Mouse (Mus musculus): ENCODE data around the gene Cox4i1. TPM values are rescaled to one million over a fixed set of nuclear protein-coding genes. Genes with fewer than 3 reads are reported as not detected.

Cox4i1 gene
- polyA plus RNA-seq, 1 experiment from 2014 or later, result 1,092 TPM

DNA sequence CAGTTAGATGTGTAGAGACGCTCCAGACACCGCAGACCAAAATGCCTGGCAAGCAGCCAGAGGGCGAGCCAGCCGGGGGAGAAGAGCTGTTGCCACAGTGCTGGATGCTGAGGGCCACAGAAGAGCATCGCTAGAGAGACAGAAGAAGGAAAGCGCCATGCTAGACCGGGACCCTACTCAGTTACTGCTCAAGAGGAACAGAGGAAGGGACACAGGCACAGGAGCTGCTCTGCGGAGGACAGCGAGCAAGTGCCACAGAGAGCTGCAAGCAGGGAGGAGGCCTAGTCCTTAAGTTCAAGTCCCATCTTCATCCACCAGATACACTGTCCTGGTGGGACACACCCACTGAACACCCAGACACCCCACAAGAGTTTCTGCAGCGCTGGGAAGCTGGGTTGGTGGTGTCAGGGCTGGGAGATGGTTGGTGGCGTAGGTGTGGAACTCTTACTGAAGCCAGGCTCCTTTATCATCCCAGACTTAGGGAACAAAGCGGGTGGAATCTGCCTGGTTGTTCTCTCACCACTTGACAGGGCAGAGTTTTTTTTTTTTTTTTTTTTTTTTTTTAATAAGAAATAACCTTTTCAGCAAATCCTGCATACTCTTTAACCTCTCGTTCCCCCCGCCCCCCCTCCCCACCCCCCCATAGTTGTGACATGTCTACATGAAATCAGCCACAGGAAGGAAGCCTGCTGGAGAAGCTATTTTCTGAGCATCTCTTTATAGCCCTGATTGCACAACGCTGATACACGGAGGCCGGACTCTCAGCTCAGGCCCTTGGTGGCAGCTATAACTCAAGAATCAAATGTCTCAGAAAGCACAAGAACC lies 29.3 kb downstream of the Cox4i1 start:
- no peak overlapping the region for H3K27ac ChIP-seq (ENCODE audit: low read depth, low read length)
- no peak overlapping the region for H3K4me2 ChIP-seq (ENCODE audit: low read length)
- no peaks in the 10 kb centered on the region for H3K9me3 ChIP-seq (replicated peaks; ENCODE audit: control insufficient read depth, low read length)
- H3K36me3 ChIP-seq (ENCODE audit: control insufficient read depth, insufficient read depth, low read length), result no peaks in the 10 kb centered on the region
- H3K4me3 ChIP-seq (ENCODE audit: low read depth, low read length), result no peak overlapping the region
- 78% methylated on average over 17 of the region's 17 CpGs for WGBS
- H3K27me3 ChIP-seq (replicated peaks; ENCODE audit: control insufficient read depth, insufficient read depth, low read length), result no peaks in the 10 kb centered on the region
- ATAC-seq (no peak), DNase-seq (ENCODE audit: low spot score) (no peak)
- no peaks in the 10 kb centered on the region for H3K4me1 ChIP-seq (ENCODE audit: control insufficient read depth, insufficient read depth, low read length)
- no peak overlapping the region for H3K9ac ChIP-seq (ENCODE audit: low read length)

DNA sequence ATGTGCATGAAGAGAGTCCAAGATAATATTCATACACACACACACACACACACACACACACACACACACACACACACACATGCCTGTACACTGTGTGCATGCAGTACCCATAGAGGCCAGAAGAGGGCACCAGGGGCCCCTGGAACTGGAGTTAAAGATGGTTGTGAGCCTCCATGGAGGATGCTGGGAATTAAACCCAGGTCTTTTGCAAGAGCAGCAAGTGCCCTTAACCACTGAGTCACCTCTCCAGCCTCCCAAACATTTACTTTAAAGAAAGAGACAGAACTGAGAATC lies 29.9 kb downstream of the Cox4i1 start:
- H3K9me3 ChIP-seq (replicated peaks; ENCODE audit: control insufficient read depth, low read length), result no peaks in the 10 kb centered on the region
- DNase-seq (ENCODE audit: low spot score), result no peak

DNA sequence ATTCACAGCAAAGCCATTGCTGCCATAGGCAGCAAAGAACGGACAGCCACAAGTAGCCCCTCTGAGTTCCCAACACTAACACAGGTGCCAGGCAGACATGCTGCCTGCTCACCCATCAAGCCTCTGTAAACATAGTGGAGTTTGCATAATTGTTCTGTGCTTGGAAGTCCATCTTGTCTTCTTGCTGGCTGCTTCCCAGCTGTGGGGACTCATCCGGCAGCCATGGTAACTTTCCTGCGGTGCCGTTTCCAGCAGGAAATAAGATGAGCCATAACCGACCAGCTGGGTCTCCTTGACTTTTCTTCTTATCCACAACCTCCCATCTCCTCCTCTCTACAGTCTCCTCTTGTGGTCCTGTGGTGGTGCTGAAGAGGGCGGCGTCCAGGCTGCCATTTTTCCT lies 30.4 kb downstream of the Cox4i1 start:
- Histone ChIP-seq H3K9me3 (replicated peaks; ENCODE audit: control insufficient read depth, low read length) (no peaks in the 10 kb centered on the region), H3K27ac (ENCODE audit: low read depth, low read length) (no peak overlapping the region), H3K4me1 (ENCODE audit: control insufficient read depth, insufficient read depth, low read length) (no peaks in the 10 kb centered on the region), H3K36me3 (ENCODE audit: control insufficient read depth, insufficient read depth, low read length) (no peaks in the 10 kb centered on the region), H3K4me3 (ENCODE audit: low read depth, low read length) (no peak overlapping the region), H3K27me3 (replicated peaks; ENCODE audit: control insufficient read depth, insufficient read depth, low read length) (no peaks in the 10 kb centered on the region), H3K4me2 (ENCODE audit: low read length) (no peak overlapping the region), H3K9ac (ENCODE audit: low read length) (no peak overlapping the region)
- ATAC-seq (no peak), DNase-seq (ENCODE audit: low spot score) (no peak)
- WGBS, result 95% methylated on average over 7 of the region's 7 CpGs

More for the DNA sequence above, 29.9 kb downstream of the Cox4i1 start:
- H3K27me3 ChIP-seq (replicated peaks; ENCODE audit: control insufficient read depth, insufficient read depth, low read length), result no peaks in the 10 kb centered on the region
- H3K9ac ChIP-seq (ENCODE audit: low read length), result no peak overlapping the region
- H3K4me1 ChIP-seq (ENCODE audit: control insufficient read depth, insufficient read depth, low read length), result no peaks in the 10 kb centered on the region
- H3K4me3 ChIP-seq (ENCODE audit: low read depth, low read length), result no peak overlapping the region
- H3K27ac ChIP-seq (ENCODE audit: low read depth, low read length), result no peak overlapping the region
- ATAC-seq, result no peak
- H3K36me3 ChIP-seq (ENCODE audit: control insufficient read depth, insufficient read depth, low read length), result no peaks in the 10 kb centered on the region
- no peak overlapping the region for H3K4me2 ChIP-seq (ENCODE audit: low read length)

DNA sequence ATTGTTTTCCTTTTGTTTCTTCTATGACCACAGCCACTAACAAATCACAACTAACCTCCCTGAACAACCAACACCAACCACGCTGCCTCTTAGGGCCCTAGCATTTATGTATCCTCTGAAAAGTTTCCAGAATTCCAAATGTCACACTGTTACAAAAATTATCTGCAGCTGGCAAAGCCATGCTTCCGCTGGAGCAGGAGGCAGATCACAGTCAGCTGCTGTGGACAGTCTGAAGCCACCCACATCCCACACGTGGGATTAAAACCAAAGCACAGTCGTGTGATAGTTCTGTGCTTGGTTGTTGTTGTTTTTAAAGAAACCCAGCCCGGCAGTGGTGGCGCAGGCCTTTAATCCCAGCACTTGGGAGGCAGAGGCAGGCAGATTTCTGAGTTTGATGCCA lies 31.1 kb downstream of the Cox4i1 start:
- DNase-seq (ENCODE audit: low spot score) (no peak), ATAC-seq (no peak)
- WGBS, result 87% methylated on average over 6 of the region's 6 CpGs

DNA sequence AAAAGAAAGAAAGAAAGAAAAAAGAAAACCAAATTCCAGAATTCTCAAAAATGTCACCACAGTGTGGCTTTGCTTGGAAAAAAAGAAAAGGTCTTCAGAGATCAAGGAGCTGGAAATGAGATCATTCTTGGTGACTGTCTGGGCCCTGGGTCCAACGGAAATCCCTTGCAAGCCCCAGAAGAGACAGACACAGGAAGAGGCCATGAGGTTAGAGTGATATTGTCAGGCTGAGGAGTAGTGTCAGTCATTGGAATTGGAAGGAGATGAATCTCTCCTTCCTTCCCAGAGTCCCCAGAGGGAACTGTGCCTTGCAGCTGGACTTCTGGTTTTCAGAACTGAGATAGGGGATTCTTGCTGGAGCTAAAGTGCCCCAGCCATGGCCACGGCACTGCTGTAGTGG lies 31.5 kb downstream of the Cox4i1 start:
- no peaks in the 10 kb centered on the region for H3K27me3 ChIP-seq (replicated peaks; ENCODE audit: control insufficient read depth, insufficient read depth, low read length)
- 83% methylated on average over 2 of the region's 2 CpGs for WGBS
- DNase-seq (ENCODE audit: low spot score) (no peak), ATAC-seq (no peak)
- H3K9ac ChIP-seq (ENCODE audit: low read length), result no peak overlapping the region
- H3K4me2 ChIP-seq (ENCODE audit: low read length), result no peak overlapping the region
- H3K4me3 ChIP-seq (ENCODE audit: low read depth, low read length), result no peak overlapping the region
- H3K36me3 ChIP-seq (ENCODE audit: control insufficient read depth, insufficient read depth, low read length), result no peaks in the 10 kb centered on the region
- no peaks in the 10 kb centered on the region for H3K9me3 ChIP-seq (replicated peaks; ENCODE audit: control insufficient read depth, low read length)
- no peaks in the 10 kb centered on the region for H3K4me1 ChIP-seq (ENCODE audit: control insufficient read depth, insufficient read depth, low read length)
- H3K27ac ChIP-seq (ENCODE audit: low read depth, low read length), result no peak overlapping the region

More for the DNA sequence above, 31.1 kb downstream of the Cox4i1 start:
- H3K27ac ChIP-seq (ENCODE audit: low read depth, low read length), result no peak overlapping the region
- H3K9me3 ChIP-seq (replicated peaks; ENCODE audit: control insufficient read depth, low read length), result no peaks in the 10 kb centered on the region
- H3K9ac ChIP-seq (ENCODE audit: low read length), result no peak overlapping the region
- no peak overlapping the region for H3K4me2 ChIP-seq (ENCODE audit: low read length)
- no peaks in the 10 kb centered on the region for H3K4me1 ChIP-seq (ENCODE audit: control insufficient read depth, insufficient read depth, low read length)
- H3K27me3 ChIP-seq (replicated peaks; ENCODE audit: control insufficient read depth, insufficient read depth, low read length), result no peaks in the 10 kb centered on the region
- no peak overlapping the region for H3K4me3 ChIP-seq (ENCODE audit: low read depth, low read length)
- no peaks in the 10 kb centered on the region for H3K36me3 ChIP-seq (ENCODE audit: control insufficient read depth, insufficient read depth, low read length)

DNA sequence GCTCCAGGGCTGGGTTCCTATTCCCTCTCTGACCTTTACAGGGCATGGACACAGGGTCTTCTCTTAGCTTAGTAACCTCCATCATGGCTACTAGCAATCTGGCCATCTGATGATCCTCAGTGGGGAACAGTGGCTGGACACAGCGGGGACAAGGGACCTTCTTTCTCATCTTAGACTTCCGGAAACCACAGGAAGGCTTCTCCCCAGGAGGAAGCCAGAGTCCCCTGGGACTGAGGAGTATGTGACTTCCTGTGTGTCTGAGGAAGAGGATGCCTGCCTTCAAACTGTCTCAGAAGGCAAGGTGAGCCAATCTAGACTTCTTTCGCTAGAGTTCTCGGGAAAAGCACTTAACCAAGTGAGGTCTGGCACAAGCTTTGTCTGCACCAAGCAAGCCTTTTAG lies 32.0 kb downstream of the Cox4i1 start:
- H3K27me3 ChIP-seq (replicated peaks; ENCODE audit: control insufficient read depth, insufficient read depth, low read length), result no peaks in the 10 kb centered on the region
- no peak overlapping the region for H3K9ac ChIP-seq (ENCODE audit: low read length)
- H3K4me2 ChIP-seq (ENCODE audit: low read length), result no peak overlapping the region
- no peak overlapping the region for H3K27ac ChIP-seq (ENCODE audit: low read depth, low read length)
- ATAC-seq (no peak), DNase-seq (ENCODE audit: low spot score) (no peak)
- no peak overlapping the region for H3K4me3 ChIP-seq (ENCODE audit: low read depth, low read length)
- no peaks in the 10 kb centered on the region for H3K4me1 ChIP-seq (ENCODE audit: control insufficient read depth, insufficient read depth, low read length)
- H3K36me3 ChIP-seq (ENCODE audit: control insufficient read depth, insufficient read depth, low read length), result no peaks in the 10 kb centered on the region
- H3K9me3 ChIP-seq (replicated peaks; ENCODE audit: control insufficient read depth, low read length), result no peaks in the 10 kb centered on the region
- WGBS, result 88% methylated on average over 4 of the region's 4 CpGs

DNA sequence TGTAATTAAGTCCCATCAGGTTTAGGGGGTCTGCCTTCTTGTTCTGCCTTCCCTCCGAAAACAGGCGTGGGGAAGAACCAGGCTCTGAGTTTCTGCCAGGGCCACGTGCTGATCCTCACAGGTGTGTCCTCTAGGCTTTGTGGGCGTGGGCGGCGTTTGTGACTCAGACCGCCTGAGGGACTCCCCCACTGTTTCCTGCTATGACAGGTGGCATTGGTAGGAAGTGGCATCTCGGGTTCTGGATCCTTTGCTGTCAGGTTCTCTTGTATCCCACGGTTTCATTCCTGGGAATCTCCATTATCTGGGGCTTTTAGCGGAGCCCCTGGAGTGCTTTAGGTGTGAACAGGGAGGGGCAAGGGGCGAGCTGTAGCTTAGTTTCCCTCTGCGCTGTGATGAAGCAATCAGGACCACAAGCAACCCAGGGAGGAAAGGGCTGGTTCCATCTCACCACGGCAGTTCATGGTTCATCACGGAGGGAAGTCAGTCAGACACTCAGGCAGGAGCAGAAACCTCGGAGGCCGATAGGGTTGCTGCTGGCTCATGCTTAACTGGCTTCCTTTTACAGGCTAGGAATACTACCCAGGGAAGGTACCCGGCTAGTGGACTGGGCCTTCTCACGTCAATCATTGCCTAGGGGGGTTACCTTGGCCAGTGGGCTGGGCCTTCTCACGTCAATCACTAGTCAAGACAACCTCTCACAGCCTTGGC lies 33.9 kb downstream of the Cox4i1 start:
- no peak for DNase-seq (ENCODE audit: low spot score)
- Histone ChIP-seq H3K4me3 (ENCODE audit: low read depth, low read length) (no peak overlapping the region), H3K4me1 (ENCODE audit: control insufficient read depth, insufficient read depth, low read length) (no peaks in the 10 kb centered on the region), H3K4me2 (ENCODE audit: low read length) (no peak overlapping the region), H3K27me3 (replicated peaks; ENCODE audit: control insufficient read depth, insufficient read depth, low read length) (no peaks in the 10 kb centered on the region), H3K27ac (ENCODE audit: low read depth, low read length) (no peak overlapping the region), H3K9me3 (replicated peaks; ENCODE audit: control insufficient read depth, low read length) (no peaks in the 10 kb centered on the region), H3K36me3 (ENCODE audit: control insufficient read depth, insufficient read depth, low read length) (no peaks in the 10 kb centered on the region), H3K9ac (ENCODE audit: low read length) (no peak overlapping the region)
- ATAC-seq, result no peak
- 73% methylated on average over 19 of the region's 19 CpGs for WGBS

DNA sequence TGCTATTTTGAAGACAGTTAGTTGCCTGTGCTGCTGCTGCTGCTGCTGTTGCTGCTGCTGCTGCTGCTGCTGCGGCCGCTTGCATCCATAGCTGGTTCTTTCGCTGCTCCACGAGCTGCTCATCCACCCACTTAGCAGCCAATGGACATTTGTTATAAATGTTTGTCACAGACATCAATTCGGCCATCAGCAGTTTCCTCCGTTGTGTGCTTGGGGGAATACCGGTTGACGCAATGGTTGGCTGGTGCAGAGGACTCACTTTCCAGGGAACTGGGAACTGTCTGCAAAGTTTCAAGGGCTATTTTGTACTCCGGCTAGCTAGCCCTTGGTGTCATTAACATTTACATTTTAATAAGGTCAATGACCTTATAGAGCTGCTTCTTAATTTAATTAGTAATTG lies 36.2 kb downstream of the Cox4i1 start:
- no peaks in the 10 kb centered on the region for H3K4me1 ChIP-seq (ENCODE audit: control insufficient read depth, insufficient read depth, low read length)
- no peaks in the 10 kb centered on the region for H3K36me3 ChIP-seq (ENCODE audit: control insufficient read depth, insufficient read depth, low read length)
- ATAC-seq (no peak), DNase-seq (ENCODE audit: low spot score) (no peak)
- no peaks in the 10 kb centered on the region for H3K27me3 ChIP-seq (replicated peaks; ENCODE audit: control insufficient read depth, insufficient read depth, low read length)
- H3K4me2 ChIP-seq (ENCODE audit: low read length), result no peak overlapping the region
- no peak overlapping the region for H3K4me3 ChIP-seq (ENCODE audit: low read depth, low read length)
- H3K27ac ChIP-seq (ENCODE audit: low read depth, low read length), result no peak overlapping the region
- 85% methylated on average over 9 of the region's 9 CpGs for WGBS
- H3K9me3 ChIP-seq (replicated peaks; ENCODE audit: control insufficient read depth, low read length), result no peaks in the 10 kb centered on the region
- no peak overlapping the region for H3K9ac ChIP-seq (ENCODE audit: low read length)

DNA sequence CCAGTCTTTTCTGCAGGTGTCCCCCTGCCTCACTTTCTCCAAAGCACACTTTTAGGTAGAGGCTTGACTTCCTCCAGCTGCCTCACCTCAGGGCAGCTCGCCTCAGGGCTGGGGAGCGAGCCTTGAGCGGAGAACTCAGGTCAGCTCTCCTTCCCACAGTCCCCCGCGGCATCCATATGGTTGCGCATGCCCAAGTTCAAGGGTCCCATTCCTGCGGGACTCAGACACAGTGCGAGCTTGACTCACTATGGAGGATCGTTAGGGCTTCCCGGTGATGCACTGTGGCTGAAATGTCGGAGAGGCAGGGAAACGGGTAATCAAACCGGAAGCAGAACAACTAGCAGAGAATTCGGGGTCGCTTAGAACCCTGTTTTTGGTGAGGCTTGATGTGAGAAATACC lies 37.1 kb downstream of the Cox4i1 start:
- 82% methylated on average over 15 of the region's 15 CpGs for WGBS
- DNase-seq (ENCODE audit: low spot score) (no peak), ATAC-seq (no peak)
- H3K9ac ChIP-seq (ENCODE audit: low read length), result no peak overlapping the region
- H3K27ac ChIP-seq (ENCODE audit: low read depth, low read length), result no peak overlapping the region
- H3K27me3 ChIP-seq (replicated peaks; ENCODE audit: control insufficient read depth, insufficient read depth, low read length), result no peaks in the 10 kb centered on the region
- no peak overlapping the region for H3K4me3 ChIP-seq (ENCODE audit: low read depth, low read length)
- no peaks in the 10 kb centered on the region for H3K4me1 ChIP-seq (ENCODE audit: control insufficient read depth, insufficient read depth, low read length)
- H3K4me2 ChIP-seq (ENCODE audit: low read length), result no peak overlapping the region
- H3K36me3 ChIP-seq (ENCODE audit: control insufficient read depth, insufficient read depth, low read length), result no peaks in the 10 kb centered on the region
- no peaks in the 10 kb centered on the region for H3K9me3 ChIP-seq (replicated peaks; ENCODE audit: control insufficient read depth, low read length)
